Mouse (Mus musculus): Measurements from ENCODE around the gene Sh3rf1.

DNA sequence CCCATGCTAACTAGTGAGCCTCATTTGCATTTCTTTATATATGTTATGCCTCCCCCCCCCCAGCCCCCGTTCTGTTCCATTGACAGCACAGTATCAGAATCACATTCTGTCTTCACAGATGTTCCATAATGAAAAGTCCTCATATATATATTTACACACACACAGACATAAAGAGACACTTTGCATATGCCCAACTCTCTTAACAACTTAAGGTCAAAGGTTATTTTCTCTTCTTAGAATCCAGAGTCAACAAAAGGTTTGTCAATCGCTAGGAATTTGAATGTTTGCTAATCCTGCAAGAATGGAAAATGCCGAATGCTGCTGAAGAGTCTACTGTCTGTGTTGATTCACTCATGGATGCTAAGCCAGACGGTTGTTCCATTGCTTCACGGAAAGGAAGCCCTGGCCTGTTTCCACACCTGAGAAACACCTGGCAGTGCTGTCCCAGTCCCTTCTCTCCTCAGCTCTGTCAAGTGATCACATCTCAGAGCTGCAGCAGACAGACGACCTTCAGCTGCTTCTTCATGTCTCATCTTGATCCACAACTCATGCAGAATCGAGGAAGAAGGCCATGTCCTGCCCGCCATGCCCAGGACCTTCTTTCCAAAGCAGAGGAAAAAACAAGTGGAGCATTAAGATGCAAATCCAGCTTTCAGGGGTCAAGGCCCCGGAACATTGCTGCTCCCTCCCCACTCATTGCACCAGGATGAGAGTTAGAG lies 213.1 kb downstream of the Sh3rf1 start:
- TF ChIP-seq CTCF (IDR thresholded peaks at IDR 0.05; ENCODE audit: control insufficient read depth, insufficient read depth, insufficient read length): no peak
- no peak for TF ChIP-seq MAX (IDR thresholded peaks at IDR 0.05)
- TF ChIP-seq CEBPB (IDR thresholded peaks at IDR 0.05; ENCODE audit: low read depth): no peak
- no peak for TF ChIP-seq USF1 (IDR thresholded peaks at IDR 0.05; ENCODE audit: low read depth)
- no peak for TF ChIP-seq MYOG (IDR thresholded peaks at IDR 0.05; ENCODE audit: control insufficient read depth, extremely low read depth, insufficient read length)
- no peak for TF ChIP-seq FOSL1 (IDR thresholded peaks at IDR 0.05; ENCODE audit: insufficient read depth, low read length, poor library complexity, severe bottlenecking)

Data from C2C12 (cell line).